Mouse (Mus musculus) liver, adult 2 months (tissue): ENCODE measurements around the gene Castor1. TPM values are rescaled to one million over a fixed set of nuclear protein-coding genes. Genes with fewer than 3 reads are reported as not detected.

ENCODE experiments used
- DNase-seq: peaks from one replicate; pipeline ENCODE4 v3.0.0-alpha.2; 2011; ENCODE audit warnings: low read depth, low spot score; ENCODE audit errors: extremely low read depth
- H3K27ac ChIP-seq: fragments of 200-500 bp; replicated peaks from 2 replicates; pipeline ENCODE4 v1.5.1; 2012; ENCODE audit warnings: low read depth, mild to moderate bottlenecking, control low read depth, inconsistent platforms, low read length; ENCODE audit not compliant: insufficient read depth
- H3K27me3 ChIP-seq: fragments of 200-500 bp; 2 replicates; pipeline ENCODE4 v1.6.1; 2012; ENCODE audit warnings: mild to moderate bottlenecking, moderate library complexity, low read length, inconsistent platforms; ENCODE audit not compliant: control insufficient read depth, insufficient read depth
- H3K36me3 ChIP-seq: fragments of 200-500 bp; 2 replicates; pipeline ENCODE4 v1.6.1; 2012; ENCODE audit warnings: low read length, inconsistent platforms; ENCODE audit not compliant: control insufficient read depth, insufficient read depth
- H3K4me1 ChIP-seq: fragments of 200-500 bp; 2 replicates; pipeline ENCODE4 v1.6.1; 2011; ENCODE audit warnings: low read length; ENCODE audit not compliant: control insufficient read depth, insufficient read depth
- H3K4me3 ChIP-seq: fragments of 200-500 bp; 2 replicates; pipeline ENCODE4 v1.5.1; 2011; ENCODE audit warnings: low read depth, mild to moderate bottlenecking, control low read depth, low read length, moderate library complexity; ENCODE audit not compliant: insufficient read depth
- H3K79me2 ChIP-seq: fragments of 200-500 bp; 2 replicates; pipeline ENCODE4 v1.6.1; 2012; ENCODE audit warnings: inconsistent platforms, mild to moderate bottlenecking, low read length, moderate library complexity; ENCODE audit not compliant: control insufficient read depth, insufficient read depth
- H3K9ac ChIP-seq: fragments of 200-500 bp; 2 replicates; pipeline ENCODE4 v1.6.1; 2012; ENCODE audit warnings: low read depth, mild to moderate bottlenecking, control low read depth, inconsistent platforms, low read length
- CTCF ChIP-seq: fragments of 200-500 bp; IDR thresholded peaks from 2 replicates; pipeline ENCODE4 v1.5.1; 2011; ENCODE audit warnings: low read depth, low read length, control low read depth
- POLR2A ChIP-seq: fragments of 200-500 bp; IDR thresholded peaks from 2 replicates; pipeline ENCODE4 v1.6.1; 2011; ENCODE audit warnings: low read length, control low read depth; ENCODE audit not compliant: insufficient read depth; ENCODE audit errors: extremely low read depth
- WGBS: fragments of 180-500 bp; shearing (Covaris S2); methylation state at CpG from one replicate; pipeline ENCODE4 v1.1.7; 2018; 5-methylcytosine and 5-hydroxymethylcytosine counted together
- polyA plus RNA-seq: library from polyadenylated mRNA; depleted of rRNA; stranded (reverse); fragments of >200 nt; gene quantifications from 2 replicates; pipeline ENCODE4 v1.2.3, GENCODE M21; 2012
- total RNA-seq: library from RNA; depleted of rRNA; stranded (reverse); fragments of >200 nt; gene quantifications from 2 replicates; pipeline ENCODE4 v1.2.3, GENCODE M21; 2014

Castor1 gene
- total and polyA plus RNA-seq, 2 experiments, result 1.4 to 2.5 TPM

DNA sequence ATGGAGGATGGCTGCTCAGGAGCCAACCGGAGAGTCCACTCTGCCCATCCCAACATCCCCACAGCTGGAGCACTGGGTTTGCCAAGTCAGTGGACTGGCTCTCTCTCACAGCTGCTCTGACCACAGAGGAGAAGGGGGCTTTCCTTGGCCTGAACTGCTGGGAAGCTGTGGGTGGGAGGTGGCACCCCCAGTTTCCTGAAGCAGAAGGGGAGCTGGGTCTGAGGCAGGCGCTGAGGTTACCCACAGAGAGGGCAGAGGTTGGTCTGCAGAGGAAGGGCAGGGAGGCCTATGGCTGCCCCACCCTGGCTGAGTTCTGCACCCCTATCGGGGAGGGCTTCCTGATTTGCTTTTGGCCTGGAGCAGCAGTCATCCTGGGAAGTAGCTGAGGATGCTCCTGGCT lies 33.4 kb downstream of the Castor1 start:
- WGBS, result 71% methylated on average over 3 of the region's 3 CpGs
- DNase-seq, result no peak

DNA sequence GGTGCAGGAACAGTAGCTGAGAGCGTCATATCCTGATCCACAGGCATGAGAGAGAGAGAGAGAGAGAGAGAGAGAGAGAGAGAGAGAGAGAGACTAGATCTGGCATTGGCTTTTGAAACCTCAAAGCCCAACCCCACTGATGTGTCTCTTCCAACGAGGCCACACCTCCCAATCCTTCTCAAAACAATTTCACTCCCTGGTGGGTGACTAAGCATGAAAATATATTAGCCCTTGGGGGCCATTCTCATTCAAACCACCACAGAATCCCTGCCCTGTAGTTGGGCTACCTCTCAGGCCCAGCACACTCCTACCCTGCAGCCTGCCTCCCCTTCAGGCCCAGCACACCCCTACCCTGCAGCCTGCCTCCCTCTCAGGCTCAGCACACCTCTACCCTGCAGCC lies 34.9 kb downstream of the Castor1 start:
- H3K4me1 ChIP-seq, result peaks cover 5% of the 10 kb centered on the region
- H3K79me2 ChIP-seq, result no peaks in the 10 kb centered on the region
- no peak overlapping the region for H3K27ac ChIP-seq
- no peaks in the 10 kb centered on the region for H3K36me3 ChIP-seq
- DNase-seq, result no peak
- WGBS, result 89% methylated on average over 2 of the region's 2 CpGs
- no peaks in the 10 kb centered on the region for H3K27me3 ChIP-seq
- no peak for TF ChIP-seq CTCF
- TF ChIP-seq POLR2A, result no peak
- H3K4me3 ChIP-seq, result no peak overlapping the region
- no peak overlapping the region for H3K9ac ChIP-seq

More for the DNA sequence above, 33.4 kb downstream of the Castor1 start:
- H3K4me1 ChIP-seq, result no peaks in the 10 kb centered on the region; the same call in 1 of the 2 replicates
- H3K79me2 ChIP-seq, result no peaks in the 10 kb centered on the region
- H3K27me3 ChIP-seq, result no peaks in the 10 kb centered on the region
- H3K27ac ChIP-seq, result no peak overlapping the region
- H3K36me3 ChIP-seq, result no peaks in the 10 kb centered on the region
- H3K4me3 ChIP-seq, result no peak overlapping the region
- TF ChIP-seq POLR2A, result no peak
- TF ChIP-seq CTCF, result no peak
- no peak overlapping the region for H3K9ac ChIP-seq

DNA sequence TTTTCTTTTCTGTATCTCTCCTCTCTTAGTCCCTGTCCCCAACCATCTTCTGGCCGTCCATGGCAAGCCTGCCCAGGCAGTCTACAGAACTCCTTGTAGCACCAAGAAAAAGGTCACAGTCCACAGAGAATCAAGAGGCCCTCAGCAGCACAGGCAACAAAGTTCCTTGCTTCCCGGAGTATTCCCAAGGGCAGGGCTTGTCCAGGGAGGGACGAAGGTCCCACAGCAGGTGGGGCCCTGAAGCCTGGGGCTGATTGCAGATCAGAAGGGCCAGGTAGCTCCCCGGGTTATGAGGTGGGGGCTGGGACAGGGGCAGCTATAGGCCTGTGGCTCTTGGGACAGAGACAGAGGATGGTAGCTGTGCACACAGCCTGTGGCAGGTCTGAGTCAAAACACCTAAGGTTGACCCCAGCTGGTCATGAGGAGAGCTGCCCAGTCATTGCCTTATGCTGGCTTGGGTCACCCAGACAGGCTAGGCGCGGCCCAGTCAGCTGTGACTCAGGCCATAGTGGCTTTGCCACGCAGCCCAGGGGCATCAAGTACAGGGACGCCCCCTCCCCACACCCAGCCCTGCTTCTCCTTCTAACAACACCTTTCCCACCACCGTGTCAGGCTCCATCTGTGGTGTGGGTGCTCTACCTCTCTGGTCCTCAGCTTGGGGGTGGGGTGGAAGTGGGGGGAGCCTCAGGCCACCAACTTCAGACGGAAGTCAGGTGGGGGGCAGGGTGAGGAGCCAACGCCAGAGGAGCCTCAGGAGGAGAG lies 39.0 kb downstream of the Castor1 start, which contains the start of gene Lif:
Gene Lif, plus strand, starts transcription at position 712 of the 762 bp plus-strand sequence.
- Histone ChIP-seq H3K79me2 (no peaks in the 10 kb centered on the region), H3K36me3 (no peaks in the 10 kb centered on the region), H3K27me3 (no peaks in the 10 kb centered on the region), H3K4me3 (no peak within 1 kb of the TSS), H3K27ac (no peak within 1 kb of the TSS; the same call in 1 of the 2 replicates), H3K4me1 (peaks cover 11% of the 10 kb centered on the region), H3K9ac (no peak within 1 kb of the TSS)
- 71% methylated on average over 11 of the region's 11 CpGs for WGBS
- TF ChIP-seq POLR2A, result no peak
- TF ChIP-seq CTCF, result no peak
- peak; percentile 34 for DNase-seq

DNA sequence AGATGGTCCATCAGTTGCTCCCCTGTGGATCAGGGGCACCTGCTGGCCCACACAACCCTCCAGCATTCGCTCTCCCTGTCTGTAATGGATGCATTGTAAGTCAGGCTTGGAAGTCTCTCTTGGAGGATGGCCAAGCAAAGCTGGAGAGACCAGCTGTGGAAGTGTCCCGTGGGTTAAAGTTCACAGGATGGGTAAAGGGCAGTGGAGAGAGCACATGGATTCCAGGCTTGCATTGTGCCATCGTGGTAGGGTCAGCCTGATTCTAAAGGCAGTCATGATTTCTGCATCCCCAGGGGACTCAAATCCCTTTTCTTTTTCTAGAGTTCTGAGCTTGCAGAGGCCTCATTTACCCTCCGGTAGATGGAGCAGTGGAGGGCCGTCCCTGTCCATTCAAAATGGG lies 39.7 kb downstream of the Castor1 start:
- Histone ChIP-seq H3K9ac (no peak overlapping the region), H3K27ac (no peak overlapping the region; the same call in 1 of the 2 replicates), H3K79me2 (no peaks in the 10 kb centered on the region), H3K27me3 (no peaks in the 10 kb centered on the region), H3K4me1 (peaks cover 11% of the 10 kb centered on the region), H3K4me3 (no peak overlapping the region), H3K36me3 (no peaks in the 10 kb centered on the region)
- peak; percentile 91 for DNase-seq
- WGBS, result 18% methylated on average over 5 of the region's 5 CpGs
- TF ChIP-seq CTCF (no peak), POLR2A (no peak)

DNA sequence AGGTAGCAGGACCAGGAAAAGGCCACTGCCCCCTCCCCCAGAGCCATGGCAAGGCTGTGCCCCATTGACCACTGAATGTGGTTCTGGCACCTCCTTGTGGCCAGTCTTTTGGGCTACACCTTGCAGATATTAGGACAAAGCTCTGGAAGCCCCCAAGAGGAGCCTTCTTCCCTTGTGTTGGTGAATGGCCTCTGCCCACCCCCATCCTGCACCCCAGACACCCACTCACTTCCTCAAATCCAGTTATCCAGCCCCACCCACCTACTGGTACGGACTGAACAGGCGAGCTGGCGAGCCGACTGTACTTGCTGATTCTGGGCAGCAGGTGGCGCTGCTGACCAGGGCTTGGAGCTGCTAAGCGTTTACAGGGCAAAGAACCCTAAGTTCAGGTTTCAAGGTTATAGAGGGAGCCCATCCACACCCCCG lies 40.6 kb downstream of the Castor1 start:
- Histone ChIP-seq H3K9ac (0 out of 2 replicates have a peak overlapping the region, but pooled peaks have one; percentile 28), H3K36me3 (no peaks in the 10 kb centered on the region), H3K4me1 (peaks cover 11% of the 10 kb centered on the region), H3K27ac (no peak overlapping the region), H3K27me3 (no peaks in the 10 kb centered on the region), H3K79me2 (no peaks in the 10 kb centered on the region), H3K4me3 (no peak overlapping the region; the same call in 1 of the 2 replicates)
- 1% methylated on average over 7 of the region's 7 CpGs for WGBS
- TF ChIP-seq POLR2A (no peak), CTCF (peak; percentile 95)
- DNase-seq, result peak; percentile 50
